Mouse (Mus musculus) kidney, adult 8-10 months (tissue): ENCODE measurements around the gene Adgrg1.

Source experiments
- DNase-seq, 2 experiments: peaks; one replicate each; pipeline ENCODE4 v3.0.0; 2022

The Adgrg1 gene

DNA sequence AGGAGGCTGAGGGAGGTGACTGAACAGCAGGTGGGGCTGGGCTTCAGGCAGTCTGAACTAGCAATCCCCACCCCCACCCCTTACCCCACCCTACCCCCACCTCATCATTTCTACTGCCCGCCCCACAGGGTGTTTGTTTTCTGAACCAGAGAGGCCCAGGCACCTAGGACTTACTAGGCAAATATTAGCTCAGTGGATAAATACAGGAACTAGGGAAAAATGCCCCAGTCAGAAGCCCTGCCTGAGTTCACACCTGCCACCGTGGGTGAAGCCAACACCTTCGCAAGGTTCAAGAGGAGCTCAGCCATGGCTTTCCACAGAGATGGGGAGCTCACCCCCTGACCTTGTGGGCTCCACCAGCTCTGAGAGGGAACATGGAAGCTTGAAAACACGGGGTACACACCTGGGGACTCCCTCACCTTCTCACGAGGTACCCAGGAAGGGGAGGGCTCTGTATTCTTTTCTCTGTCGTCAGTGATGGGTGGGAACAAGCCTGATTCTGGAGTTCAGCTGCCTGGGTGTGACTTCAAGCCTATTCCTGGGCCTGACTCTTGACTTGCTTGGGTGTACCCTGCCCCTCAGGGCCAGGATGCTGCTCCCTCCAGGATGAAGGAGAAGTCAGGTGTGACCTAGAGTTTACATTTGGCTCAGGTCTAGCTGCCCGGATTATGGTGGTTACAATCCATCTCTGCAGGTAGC lies at the start of gene Adgrg1:
Gene Adgrg1 (plus strand): TSS at position 285 of the 699 bp plus-strand sequence.
- DNase-seq: peak; percentile 78 to 83

DNA sequence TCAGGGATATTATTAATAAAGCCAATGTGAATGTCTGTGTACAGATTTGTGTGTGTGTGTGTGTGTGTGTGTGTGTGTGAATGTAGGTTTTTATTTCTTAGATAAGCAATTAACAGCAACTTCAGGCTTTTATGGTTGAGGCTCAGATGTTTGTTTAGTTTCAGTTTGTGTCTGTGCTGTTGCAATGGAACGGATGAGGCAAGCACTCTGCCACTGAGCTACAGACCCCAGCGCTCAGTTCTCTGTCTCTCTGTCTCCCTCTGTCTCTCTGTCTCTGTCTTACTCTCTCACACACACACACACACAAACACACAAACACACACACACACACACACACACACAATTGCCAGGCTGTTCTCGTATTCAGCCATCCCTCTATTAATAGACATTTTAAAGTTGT lies 46.3 kb upstream of the Adgrg1 start:
- no peak for DNase-seq

DNA sequence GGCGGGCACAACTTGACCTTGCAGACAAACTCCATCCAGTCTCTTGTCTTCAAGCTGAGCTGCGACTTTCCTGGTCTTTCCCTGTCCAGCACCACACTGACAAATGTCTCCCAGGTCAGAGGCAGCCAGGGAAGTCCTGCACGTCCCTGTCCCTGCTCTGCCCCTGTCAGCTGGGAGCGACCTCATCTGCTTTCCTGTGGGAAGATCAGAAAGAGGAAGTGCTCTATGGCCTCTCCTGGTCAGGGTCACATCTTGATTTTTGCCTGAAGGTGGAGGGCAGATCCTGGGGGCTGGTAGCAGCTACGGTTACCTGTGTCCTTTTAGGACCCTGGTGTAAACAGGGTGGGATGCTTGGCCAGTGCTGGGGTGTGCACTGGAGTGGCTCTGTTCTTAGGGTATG lies 40.6 kb upstream of the Adgrg1 start:
- DNase-seq: no peak

DNA sequence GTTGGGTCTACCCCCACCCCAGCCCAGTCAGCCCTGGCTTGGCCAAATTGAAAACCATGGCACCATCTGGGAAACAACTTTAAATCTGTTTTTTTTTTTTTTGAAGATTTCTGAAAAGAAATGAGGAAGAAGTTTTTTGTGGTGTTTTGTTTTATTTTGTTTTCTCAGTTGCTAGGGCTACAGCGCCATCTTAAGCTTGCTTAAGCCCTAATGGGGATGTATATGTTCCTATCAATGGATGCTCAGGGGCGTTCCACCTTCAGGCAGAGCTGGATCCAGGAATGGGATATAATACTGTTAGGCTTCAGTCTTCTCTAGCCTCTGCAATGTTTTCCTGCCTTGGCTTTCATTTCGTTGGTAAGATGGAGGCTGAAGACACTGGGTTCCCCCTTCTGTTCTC lies 39.4 kb upstream of the Adgrg1 start:
- no peak for DNase-seq

DNA sequence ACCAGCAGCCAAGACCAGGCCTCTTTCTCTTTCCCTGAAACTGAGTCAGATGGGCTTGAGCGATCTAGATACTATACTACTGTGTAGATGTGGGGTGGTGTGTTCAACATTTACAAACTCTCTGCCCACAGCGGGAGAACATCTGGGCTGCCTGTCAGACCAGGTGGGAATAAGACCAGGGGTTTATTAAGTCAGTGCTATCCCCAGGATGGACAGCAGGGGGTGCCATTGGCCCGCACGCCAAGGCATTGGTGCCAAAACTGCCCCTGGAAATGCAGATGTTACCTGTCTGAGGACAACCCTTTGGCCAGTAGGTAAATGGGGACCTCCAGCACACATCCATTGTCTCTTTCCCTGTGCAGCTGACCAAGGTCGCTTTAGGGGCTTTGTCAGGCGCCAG lies 32.0 kb upstream of the Adgrg1 start:
- peak; percentile 45 to 79 for DNase-seq

DNA sequence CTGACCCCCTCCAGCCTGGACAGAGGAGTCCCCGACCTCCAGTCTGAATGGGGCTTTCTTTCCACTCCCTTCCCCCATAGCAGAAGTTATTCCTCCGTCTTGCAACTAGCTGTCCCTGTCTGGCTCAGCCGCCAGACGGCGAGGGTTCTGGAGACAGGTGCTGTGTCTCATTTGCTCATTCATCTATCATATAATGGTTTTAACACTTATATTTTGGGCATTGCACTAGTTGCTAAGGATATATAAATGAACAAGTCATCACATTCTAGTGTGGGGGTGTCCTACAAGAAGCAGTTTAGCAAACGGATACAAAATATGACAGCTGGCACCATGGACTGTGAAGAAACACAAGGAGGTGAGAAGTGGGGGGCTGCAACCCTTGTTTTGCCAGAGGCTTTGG lies 29.4 kb upstream of the Adgrg1 start:
- DNase-seq: no peak

DNA sequence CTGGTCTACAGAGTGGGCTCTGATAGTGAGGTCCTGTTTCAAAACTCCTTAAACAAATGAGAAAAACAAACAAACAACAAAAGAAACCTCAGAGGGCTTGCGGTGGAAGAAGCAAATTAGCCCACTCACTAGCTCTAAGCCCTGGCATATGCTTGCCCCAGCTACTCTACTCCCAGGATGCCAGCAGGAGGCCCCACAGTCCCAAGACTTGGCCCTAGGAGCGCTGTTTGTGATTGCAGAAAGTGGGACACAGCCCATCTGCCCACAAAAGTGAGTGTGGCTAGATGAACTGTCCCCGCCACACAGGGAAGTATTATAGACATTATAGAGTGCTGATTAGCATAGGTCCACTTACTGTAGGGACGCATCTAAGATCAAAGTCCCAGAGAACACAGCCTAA lies 26.1 kb upstream of the Adgrg1 start:
- no peak for DNase-seq

DNA sequence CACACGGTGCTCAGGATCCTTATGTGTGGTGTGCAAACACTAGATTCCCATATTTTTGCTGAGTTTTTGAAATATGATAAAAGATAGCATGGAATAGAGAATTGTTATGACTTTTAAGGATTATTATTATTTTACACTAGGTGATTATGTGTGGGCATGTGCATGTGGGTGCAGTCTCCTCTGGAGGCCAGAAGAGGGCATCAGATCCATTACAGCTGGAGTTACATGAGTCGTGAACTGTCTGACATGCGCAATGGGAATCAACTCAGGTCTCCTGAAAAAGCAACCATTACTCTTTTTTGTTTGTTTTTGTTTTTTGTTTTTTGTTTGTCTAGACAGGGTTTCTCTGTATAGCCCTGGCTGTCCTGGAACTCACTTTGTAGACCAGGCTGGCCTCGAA lies 25.5 kb upstream of the Adgrg1 start:
- no peak for DNase-seq

DNA sequence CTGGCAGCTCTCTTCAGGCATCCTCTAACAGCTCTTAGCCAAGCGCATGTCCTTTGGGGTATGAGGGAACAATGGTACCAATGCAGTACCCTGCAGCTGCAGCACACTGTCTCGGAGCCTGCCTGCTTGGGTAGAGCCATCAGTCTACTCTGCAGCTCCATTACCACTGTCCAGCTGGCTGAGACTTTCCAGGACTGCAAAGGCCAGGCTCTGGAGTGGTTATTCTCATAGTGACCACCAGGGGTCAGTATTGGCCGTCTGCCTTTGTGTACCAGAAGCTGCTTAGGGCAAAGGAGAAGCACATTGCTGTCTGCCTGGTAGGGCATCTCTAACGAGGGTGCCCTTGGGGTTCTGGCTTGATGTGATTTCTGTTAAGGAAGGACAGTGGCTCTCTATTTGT lies 24.5 kb upstream of the Adgrg1 start:
- peak; percentile 74 to 83 for DNase-seq

DNA sequence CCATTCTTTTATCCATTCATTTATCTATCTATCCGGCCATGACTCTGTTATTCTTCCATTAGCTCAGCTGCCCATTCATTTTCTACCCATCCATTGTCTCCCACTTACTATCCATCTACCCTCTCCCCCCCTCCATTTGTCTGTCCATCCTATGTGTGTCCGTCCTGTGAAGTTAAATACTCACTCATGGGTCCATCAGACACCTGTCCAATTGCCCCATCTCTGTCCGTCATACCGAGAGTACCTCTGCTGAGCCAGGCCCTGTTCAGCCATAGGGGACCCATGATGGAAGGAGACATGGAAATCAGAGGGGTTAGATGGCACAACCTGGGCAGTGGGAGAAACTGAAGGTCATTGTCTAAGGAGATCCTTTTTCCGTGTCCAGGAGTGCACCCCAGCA lies 24.1 kb upstream of the Adgrg1 start:
- DNase-seq: no peak

DNA sequence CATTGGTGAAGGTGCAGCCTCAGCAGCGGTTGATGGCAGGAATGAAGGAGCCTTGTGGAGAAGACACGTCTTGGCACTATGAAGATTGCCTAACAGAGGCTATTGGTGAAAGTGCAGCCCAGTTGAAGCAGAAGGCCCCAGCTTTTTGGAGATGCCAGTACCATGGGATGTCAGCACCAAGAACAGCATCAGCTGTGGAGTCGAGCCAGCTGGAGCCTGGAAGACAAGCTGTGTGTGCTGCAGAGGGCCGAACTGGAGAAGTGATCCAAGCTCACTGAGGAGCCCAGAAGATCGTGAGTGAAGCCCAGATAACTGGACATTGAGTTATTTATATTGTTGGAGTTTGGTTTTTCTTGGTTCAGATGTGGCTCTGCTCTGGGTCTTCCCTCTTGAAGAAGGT lies 22.5 kb upstream of the Adgrg1 start:
- DNase-seq: no peak

DNA sequence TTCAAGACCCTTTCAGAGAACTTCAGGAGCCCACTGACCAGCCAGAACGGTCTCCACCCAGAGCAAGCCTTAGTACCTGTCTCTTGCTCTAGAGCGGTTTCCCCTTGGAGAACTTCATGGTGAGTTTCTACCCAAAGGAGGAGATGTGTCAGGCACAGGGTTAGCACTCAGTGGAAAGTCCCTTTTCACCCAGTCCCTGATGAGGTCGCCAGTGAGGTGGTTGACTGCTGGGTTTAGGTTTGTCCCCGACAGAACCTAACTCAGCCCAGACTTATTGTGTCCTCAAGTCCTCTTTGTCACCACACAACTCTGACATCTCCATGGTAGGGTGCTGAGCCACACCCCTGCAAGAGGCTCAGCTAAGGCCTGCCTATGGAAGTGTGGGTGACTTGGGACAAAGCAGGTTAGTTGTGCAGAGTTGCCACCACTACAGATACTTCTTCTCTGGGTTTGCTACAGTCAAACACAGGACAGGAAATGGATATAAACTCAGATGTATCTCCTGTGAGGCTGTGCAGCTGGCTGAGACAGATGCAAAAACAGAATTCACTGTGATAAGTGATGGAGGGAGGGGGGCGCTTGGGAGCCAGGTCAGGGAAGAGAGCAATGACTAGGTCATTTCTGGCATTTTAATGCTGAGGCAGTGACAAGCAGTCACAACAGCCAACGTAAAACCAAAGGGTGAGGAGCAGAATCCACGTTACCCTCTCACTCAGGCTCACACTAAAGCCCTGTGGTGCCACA lies 20.8 kb upstream of the Adgrg1 start:
- DNase-seq: no peak

DNA sequence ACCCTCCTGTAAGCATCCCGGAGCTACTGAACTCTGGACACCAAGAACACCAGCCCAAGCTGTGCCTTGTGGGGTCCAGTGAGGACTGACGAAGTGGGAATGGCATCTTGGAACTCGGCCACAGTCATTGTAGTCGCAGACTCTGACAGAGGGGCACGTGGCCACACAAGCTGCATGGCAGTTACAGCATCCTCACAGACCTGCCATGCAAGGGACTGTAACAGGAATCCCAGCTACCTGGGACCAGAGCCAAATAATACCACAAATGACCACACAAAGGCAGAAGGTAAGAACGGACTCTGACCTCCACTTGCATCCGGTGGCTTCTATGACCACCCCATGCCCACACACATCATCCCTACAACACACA lies 20.2 kb upstream of the Adgrg1 start:
- DNase-seq: no peak

DNA sequence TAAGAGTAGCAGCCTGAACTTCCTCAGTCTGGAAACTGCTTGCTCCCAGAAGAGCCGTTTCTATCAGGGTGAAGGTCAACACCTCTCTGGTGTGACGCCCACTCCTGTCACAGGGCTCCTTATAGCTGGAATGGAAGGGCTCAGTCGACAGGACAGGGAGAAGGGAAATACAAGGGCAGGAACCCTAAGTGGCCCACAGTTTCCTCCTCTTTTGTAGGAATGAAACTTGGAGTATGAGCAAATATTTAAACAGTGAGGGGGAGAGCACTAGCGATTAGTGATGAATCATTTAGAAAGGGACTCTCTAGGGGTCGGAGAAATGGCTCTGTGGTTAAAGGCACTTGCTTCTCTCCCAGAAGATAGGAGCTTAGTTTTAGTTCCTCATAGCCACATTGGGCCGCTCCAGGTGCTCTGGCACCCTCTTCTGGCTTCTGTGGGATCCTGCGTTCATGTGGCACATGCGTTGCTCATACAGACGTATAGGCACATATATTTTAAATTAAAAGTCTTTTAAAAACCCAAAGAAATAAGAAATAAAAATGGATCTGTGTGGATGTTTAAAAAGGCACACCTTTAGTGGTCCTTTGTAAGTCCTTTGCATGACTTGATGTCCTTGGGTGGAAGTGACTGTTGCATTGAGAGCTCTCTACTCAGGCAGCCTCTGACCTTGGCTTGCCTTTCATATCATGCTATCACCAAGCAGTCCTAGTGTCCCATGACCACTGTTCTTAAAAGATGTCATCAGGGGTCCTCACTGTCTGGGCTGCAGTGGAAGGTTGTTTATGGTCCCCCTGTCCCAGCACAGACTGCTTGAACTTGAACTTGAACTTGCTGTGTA lies 19.4 kb upstream of the Adgrg1 start:
- peak in 1 of 2 experiments; percentile 57 for DNase-seq

DNA sequence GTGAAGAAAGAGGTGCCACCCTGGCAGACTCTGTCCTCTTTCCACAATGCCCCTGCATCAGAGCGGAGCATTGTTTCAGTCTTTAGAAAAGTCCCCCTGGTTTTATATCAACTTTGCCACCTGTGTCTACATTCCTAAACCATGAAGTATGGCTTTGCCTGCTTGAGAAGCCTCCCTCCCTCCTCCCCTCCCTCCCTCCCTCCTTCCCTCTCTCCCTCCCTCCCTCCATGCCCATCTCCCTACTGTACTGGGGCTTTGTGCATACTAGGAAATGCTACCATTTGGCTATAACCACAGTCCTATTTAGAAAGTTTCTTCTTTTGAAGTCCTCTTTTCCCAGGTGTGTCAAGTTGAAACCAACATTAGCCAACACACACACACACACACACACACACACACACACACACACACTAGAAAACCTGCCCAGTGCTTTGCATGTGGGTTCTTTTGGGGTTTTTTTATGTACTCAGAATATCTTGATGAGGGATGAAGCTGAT lies 18.4 kb upstream of the Adgrg1 start:
- no peak for DNase-seq

DNA sequence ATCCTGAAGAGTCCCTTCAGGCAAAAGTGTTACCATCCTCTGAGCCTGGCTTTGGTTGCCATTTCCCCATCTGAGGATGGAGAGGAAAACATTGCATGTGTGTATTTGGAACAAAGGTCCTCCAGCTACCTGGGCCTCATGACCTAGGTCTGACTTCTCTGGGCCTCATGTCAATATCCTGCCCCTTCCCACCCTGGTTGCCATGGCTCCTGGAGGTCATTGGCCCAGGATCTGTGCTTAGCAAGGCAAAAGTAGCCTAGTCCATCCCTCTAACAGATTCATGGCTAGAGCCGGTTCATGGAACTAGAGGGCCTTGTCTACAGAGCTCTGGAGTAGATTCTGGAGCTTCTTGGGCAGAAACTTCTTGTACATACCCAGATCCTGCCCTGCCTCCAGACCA lies 12.3 kb upstream of the Adgrg1 start:
- peak; percentile 44 to 67 for DNase-seq

DNA sequence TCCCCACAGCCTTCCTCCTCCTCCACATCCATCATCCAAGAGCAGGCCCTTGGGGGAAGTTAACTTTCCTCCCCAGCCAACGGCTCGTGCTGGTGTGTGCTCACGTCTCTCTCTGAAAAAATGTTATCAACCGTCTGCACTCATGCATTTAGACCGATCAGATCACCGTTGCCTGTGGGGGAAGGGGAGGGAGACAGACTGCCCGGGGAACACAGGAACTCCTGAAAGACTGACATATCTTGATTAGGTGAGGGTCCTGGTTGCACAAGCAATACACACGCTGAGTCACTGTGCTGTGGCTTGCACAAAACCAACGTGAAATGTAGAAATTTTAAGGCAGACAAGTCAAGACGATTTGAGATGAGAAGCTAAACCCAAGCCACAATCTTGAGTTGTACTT lies 9.7 kb upstream of the Adgrg1 start:
- no peak for DNase-seq

DNA sequence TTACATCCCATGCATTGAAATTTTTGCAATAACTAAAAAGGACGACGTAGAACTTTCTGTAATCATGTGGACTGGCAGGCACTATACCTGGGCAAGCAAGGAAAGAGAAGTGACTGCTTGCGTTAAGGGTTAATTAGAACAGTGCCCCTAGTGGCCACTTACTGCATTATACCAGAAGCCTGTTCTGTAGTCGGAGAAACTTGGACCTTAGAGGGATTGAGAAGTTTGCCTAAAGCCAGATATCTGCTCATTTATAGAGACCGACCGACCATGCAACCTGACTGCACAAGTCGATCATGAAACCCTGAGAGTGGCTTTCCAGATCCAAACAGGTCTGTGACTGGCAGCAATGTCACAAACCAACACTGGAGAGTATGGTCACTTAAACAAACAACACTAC lies 8.0 kb upstream of the Adgrg1 start:
- DNase-seq: peak in 1 of 2 experiments; percentile 64

DNA sequence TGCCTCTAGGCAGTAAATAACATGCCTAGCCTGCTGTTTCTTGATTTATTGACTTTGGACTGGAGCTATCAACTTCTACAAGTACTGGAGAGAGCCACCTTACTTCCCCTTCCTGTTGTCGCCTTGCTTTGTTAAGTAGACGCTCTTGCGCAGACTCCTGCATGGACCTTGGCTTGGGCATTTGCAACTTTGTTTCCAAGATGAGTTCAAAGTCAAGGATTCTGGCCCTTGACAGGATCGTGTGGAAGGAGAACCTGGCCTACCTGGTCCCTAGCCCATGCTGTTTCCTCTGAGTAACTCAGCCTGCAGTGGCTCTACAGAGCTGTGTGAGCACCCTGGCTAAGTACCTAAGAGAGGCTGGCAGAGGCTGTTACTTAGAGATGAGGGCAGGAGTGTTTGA lies 7.5 kb upstream of the Adgrg1 start:
- peak; percentile 60 to 77 for DNase-seq

DNA sequence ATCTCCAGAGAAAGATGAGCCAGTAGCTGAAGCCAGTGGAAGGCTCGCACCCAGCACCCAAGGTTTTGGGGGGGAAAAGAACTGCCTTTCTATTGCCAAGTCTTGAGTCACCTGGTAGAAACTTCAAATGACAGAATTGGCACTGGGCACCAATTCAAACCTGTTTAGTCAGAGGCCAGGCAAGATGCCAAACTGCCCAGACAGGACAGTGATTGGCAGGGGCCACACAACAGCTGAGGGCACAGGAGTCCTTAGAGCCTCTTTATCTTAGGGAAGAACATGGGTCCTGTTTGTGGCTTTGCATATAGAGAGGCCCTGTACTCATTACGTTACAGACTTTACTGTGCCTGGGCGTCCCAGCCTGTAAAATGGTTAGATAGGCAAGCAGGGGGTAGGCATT lies 7.0 kb upstream of the Adgrg1 start:
- peak; percentile 85 for DNase-seq

DNA sequence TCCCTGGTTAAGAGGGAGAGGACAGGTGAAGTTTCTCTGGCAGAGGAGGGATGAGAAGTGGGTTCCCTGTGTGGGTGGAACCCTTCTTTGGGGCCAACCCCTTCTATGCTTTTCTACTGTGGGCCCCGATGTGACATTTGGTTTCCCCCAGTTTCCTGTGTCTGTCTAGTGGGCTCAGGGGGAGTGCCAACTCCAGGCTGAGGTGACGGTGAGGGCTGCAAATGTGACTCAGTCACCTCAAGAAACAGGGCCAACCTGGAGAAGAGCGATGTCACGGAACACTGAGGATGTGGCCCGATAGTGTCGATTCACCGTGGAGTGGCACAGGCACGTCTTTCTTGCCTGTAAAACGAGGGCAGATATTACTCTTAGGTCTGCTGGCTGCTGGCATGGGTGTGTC lies 1.3 kb upstream of the Adgrg1 start:
- no peak for DNase-seq

DNA sequence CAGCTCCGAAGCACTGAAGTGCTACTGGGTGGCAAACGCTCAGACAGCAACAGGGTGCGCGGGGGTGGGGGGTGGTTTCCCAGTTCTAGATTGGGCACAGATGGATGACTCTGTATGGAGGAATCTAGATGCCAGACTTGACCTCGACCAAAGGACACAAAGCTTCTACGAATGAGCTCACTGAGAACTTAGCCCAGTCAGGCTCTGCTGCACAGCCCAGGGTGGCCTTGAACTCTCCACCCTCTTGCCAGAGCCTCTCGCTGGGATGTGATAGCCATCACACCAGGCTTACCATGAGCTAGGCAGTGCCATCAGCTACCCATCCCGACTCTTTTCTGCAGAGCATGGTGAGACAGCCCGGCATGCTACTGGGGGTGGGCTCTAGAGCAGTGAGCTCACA lies 765 bp upstream of the Adgrg1 start:
- DNase-seq: no peak

DNA sequence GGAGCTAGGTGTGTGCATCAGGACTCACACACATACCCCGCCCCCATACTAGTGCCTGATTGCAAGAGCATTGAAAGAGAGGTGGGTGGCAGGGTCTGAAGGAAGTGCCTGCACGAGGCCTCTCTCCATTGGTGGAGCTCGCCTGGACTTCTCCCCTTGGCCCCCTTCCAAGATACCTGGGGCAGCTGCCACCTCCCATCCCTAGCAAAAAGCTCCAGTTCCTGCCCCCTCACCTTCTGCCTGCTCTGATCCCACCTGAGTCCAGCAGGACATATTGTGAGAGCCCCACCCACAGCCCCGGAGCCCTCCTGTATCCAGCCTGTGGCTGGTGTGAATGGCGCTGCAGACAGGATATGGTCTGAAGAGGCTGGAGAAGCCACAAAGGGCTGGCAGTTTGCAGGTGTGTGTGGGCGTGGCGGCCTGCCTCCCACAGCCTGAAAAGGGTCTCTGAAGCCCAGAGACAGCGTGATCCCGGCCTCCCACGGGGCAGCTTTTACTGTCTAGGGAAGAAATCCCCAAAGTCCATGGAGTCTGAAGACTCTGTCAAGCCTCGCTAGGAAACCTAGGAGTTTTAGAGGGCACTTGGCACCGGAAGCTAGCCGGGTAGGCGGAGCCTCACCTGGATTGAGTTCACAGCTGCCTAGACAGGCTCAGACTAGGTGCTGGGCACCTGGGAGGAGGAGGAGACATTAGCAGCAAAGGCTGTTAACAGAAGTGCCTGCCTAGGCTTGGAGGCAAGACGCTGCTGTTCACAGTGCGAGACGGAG lies 2.3 kb downstream of the Adgrg1 start:
- DNase-seq: peak; percentile 94 to 96
